Mouse (Mus musculus): ENCODE data around the gene Pcf11. TPM values are rescaled to one million over a fixed set of nuclear protein-coding genes. Genes with fewer than 3 reads are reported as not detected.

The Pcf11 gene
- polyA plus RNA-seq, 1 experiment from 2014 or later: 12.6 TPM

GRCm38 (mm10) chr7:92687556-92688298 lies 18.0 kb upstream of the Pcf11 start:
- no peak overlapping the region for H3K27ac ChIP-seq (replicated peaks)
- ATAC-seq (ENCODE audit: extremely low read depth, insufficient number of reproducible peaks, low FRiP score, low TSS enrichment): no peak
- no peak overlapping the region for H3K9ac ChIP-seq
- H3K36me3 ChIP-seq: no peaks in the 10 kb centered on the region
- no peaks in the 10 kb centered on the region for H3K4me1 ChIP-seq
- H3K4me2 ChIP-seq: no peak overlapping the region
- no peaks in the 10 kb centered on the region for H3K9me3 ChIP-seq
- H3K4me3 ChIP-seq: no peak overlapping the region
- H3K27me3 ChIP-seq (replicated peaks): no peaks in the 10 kb centered on the region; the same call in 1 of the 2 replicates
- 58% methylated on average over 5 of the region's 5 CpGs for WGBS

- H3K9ac ChIP-seq: no peak overlapping the region
- H3K4me3 ChIP-seq: no peak overlapping the region
- no peaks in the 10 kb centered on the region for H3K9me3 ChIP-seq
- H3K36me3 ChIP-seq: no peaks in the 10 kb centered on the region
- H3K27me3 ChIP-seq (replicated peaks): no peaks in the 10 kb centered on the region
- H3K27ac ChIP-seq (replicated peaks): no peak overlapping the region
- H3K4me1 ChIP-seq: no peaks in the 10 kb centered on the region
- WGBS: 52% methylated on average over 4 of the region's 4 CpGs
- H3K4me2 ChIP-seq: no peak overlapping the region
- ATAC-seq (ENCODE audit: extremely low read depth, insufficient number of reproducible peaks, low FRiP score, low TSS enrichment): no peak
Observed at GRCm38 (mm10) chr7:92677346-92677745, 7.6 kb upstream of the Pcf11 start.

GRCm38 (mm10) chr7:92675131-92675530 lies 5.4 kb upstream of the Pcf11 start:
- H3K27me3 ChIP-seq (replicated peaks): no peaks in the 10 kb centered on the region
- peaks cover 5% of the 10 kb centered on the region for H3K4me1 ChIP-seq
- no peaks in the 10 kb centered on the region for H3K36me3 ChIP-seq
- no peak overlapping the region for H3K9ac ChIP-seq
- H3K9me3 ChIP-seq: no peaks in the 10 kb centered on the region
- no peak for ATAC-seq (ENCODE audit: extremely low read depth, insufficient number of reproducible peaks, low FRiP score, low TSS enrichment)
- H3K4me3 ChIP-seq: no peak overlapping the region
- H3K4me2 ChIP-seq: no peak overlapping the region
- no peak overlapping the region for H3K27ac ChIP-seq (replicated peaks)
- 83% methylated on average over 3 of the region's 3 CpGs for WGBS

GRCm38 (mm10) chr7:92668791-92669506 lies 785 bp downstream of the Pcf11 start:
- H3K4me2 ChIP-seq: peak overlapping the region; percentile 73
- peak overlapping the region; percentile 96 for H3K27ac ChIP-seq (replicated peaks)
- H3K4me3 ChIP-seq: peak overlapping the region; percentile 97
- H3K9me3 ChIP-seq: no peaks in the 10 kb centered on the region
- H3K4me1 ChIP-seq: peaks cover 24% of the 10 kb centered on the region
- WGBS: under 1% methylated on average over 29 of the region's 29 CpGs
- peaks cover 7% of the 10 kb centered on the region; the same call in 1 of the 2 replicates for H3K36me3 ChIP-seq
- peak overlapping the region; percentile 95 for H3K9ac ChIP-seq
- H3K27me3 ChIP-seq (replicated peaks): no peaks in the 10 kb centered on the region
- ATAC-seq (ENCODE audit: extremely low read depth, insufficient number of reproducible peaks, low FRiP score, low TSS enrichment): no peak; the same call in 1 of the 2 replicates

GRCm38 (mm10) chr7:92666274-92666820 lies 3.4 kb downstream of the Pcf11 start:
- Histone ChIP-seq H3K9ac (peak overlapping the region; percentile 73), H3K9me3 (no peaks in the 10 kb centered on the region), H3K27ac (replicated peaks) (0 out of 2 replicates have a peak overlapping the region, but pooled peaks have one; percentile 40), H3K4me2 (peak overlapping the region; percentile 73), H3K36me3 (peaks cover 22% of the 10 kb centered on the region), H3K27me3 (replicated peaks) (no peaks in the 10 kb centered on the region), H3K4me1 (peaks cover 24% of the 10 kb centered on the region), H3K4me3 (peak overlapping the region; percentile 97)
- 72% methylated on average over 7 of the region's 7 CpGs for WGBS
- no peak for ATAC-seq (ENCODE audit: extremely low read depth, insufficient number of reproducible peaks, low FRiP score, low TSS enrichment)

- Histone ChIP-seq H3K9ac (no peak overlapping the region), H3K4me3 (no peak overlapping the region), H3K27ac (replicated peaks) (no peak overlapping the region), H3K27me3 (replicated peaks) (no peaks in the 10 kb centered on the region), H3K36me3 (peaks cover 84% of the 10 kb centered on the region), H3K9me3 (no peaks in the 10 kb centered on the region), H3K4me1 (peaks cover 7% of the 10 kb centered on the region), H3K4me2 (no peak overlapping the region)
- 96% methylated on average over 5 of the region's 5 CpGs for WGBS
- no peak for ATAC-seq (ENCODE audit: extremely low read depth, insufficient number of reproducible peaks, low FRiP score, low TSS enrichment)
Observed at GRCm38 (mm10) chr7:92658050-92658449, 11.7 kb downstream of the Pcf11 start.

GRCm38 (mm10) chr7:92656386-92656785 lies 13.3 kb downstream of the Pcf11 start:
- no peak overlapping the region for H3K4me3 ChIP-seq
- H3K4me2 ChIP-seq: no peak overlapping the region
- no peaks in the 10 kb centered on the region for H3K27me3 ChIP-seq (replicated peaks)
- no peaks in the 10 kb centered on the region for H3K9me3 ChIP-seq
- ATAC-seq (ENCODE audit: extremely low read depth, insufficient number of reproducible peaks, low FRiP score, low TSS enrichment): no peak
- peaks cover 85% of the 10 kb centered on the region for H3K36me3 ChIP-seq
- H3K27ac ChIP-seq (replicated peaks): no peak overlapping the region
- H3K9ac ChIP-seq: no peak overlapping the region
- WGBS: 76% methylated on average over 2 of the region's 2 CpGs
- H3K4me1 ChIP-seq: peaks cover 7% of the 10 kb centered on the region

GRCm38 (mm10) chr7:92653329-92653728 lies 16.4 kb downstream of the Pcf11 start:
- no peak for ATAC-seq (ENCODE audit: extremely low read depth, insufficient number of reproducible peaks, low FRiP score, low TSS enrichment)
- Histone ChIP-seq H3K27me3 (replicated peaks) (no peaks in the 10 kb centered on the region), H3K4me1 (peaks cover 7% of the 10 kb centered on the region), H3K27ac (replicated peaks) (no peak overlapping the region), H3K4me2 (no peak overlapping the region), H3K36me3 (peaks cover 70% of the 10 kb centered on the region), H3K9me3 (no peaks in the 10 kb centered on the region), H3K4me3 (no peak overlapping the region), H3K9ac (no peak overlapping the region)
- 82% methylated on average over 1 of the region's 1 CpGs for WGBS

GRCm38 (mm10) chr7:92647790-92648189 lies 21.9 kb downstream of the Pcf11 start:
- peaks cover 69% of the 10 kb centered on the region for H3K36me3 ChIP-seq
- WGBS: 86% methylated on average over 7 of the region's 7 CpGs
- H3K4me2 ChIP-seq: no peak overlapping the region
- H3K9me3 ChIP-seq: no peaks in the 10 kb centered on the region
- no peaks in the 10 kb centered on the region for H3K4me1 ChIP-seq
- no peak overlapping the region for H3K4me3 ChIP-seq
- H3K9ac ChIP-seq: no peak overlapping the region
- no peak for ATAC-seq (ENCODE audit: extremely low read depth, insufficient number of reproducible peaks, low FRiP score, low TSS enrichment)
- no peak overlapping the region for H3K27ac ChIP-seq (replicated peaks)
- no peaks in the 10 kb centered on the region for H3K27me3 ChIP-seq (replicated peaks)

GRCm38 (mm10) chr7:92642358-92642757 lies 27.4 kb downstream of the Pcf11 start:
- no peak for ATAC-seq (ENCODE audit: extremely low read depth, insufficient number of reproducible peaks, low FRiP score, low TSS enrichment)

GRCm38 (mm10) chr7:92638050-92638449 lies 31.7 kb downstream of the Pcf11 start:
- Histone ChIP-seq H3K4me1 (peaks cover 18% of the 10 kb centered on the region), H3K36me3 (peaks cover 36% of the 10 kb centered on the region), H3K27ac (replicated peaks) (no peak overlapping the region), H3K9ac (peak overlapping the region; percentile 89), H3K27me3 (replicated peaks) (peaks cover 12% of the 10 kb centered on the region), H3K4me2 (peak overlapping the region; percentile 97), H3K4me3 (peak overlapping the region; percentile 85), H3K9me3 (no peaks in the 10 kb centered on the region)
- WGBS: 75% methylated on average over 5 of the region's 5 CpGs
- ATAC-seq (ENCODE audit: extremely low read depth, insufficient number of reproducible peaks, low FRiP score, low TSS enrichment): no peak

More at GRCm38 (mm10) chr7:92642358-92642757, 27.4 kb downstream of the Pcf11 start:
- peaks cover 67% of the 10 kb centered on the region for H3K36me3 ChIP-seq
- H3K4me2 ChIP-seq: no peak overlapping the region
- peaks cover 9% of the 10 kb centered on the region for H3K4me1 ChIP-seq
- H3K9me3 ChIP-seq: no peaks in the 10 kb centered on the region
- no peak overlapping the region for H3K4me3 ChIP-seq
- no peak overlapping the region for H3K27ac ChIP-seq (replicated peaks)
- H3K9ac ChIP-seq: no peak overlapping the region
- no peaks in the 10 kb centered on the region for H3K27me3 ChIP-seq (replicated peaks)
